Mouse (Mus musculus) ES-CJ7 (cell line): Measurements from ENCODE around the gene Exoc4.
A peak's percentile ranks its signal among the peaks of the same experiment; 100 is the strongest.

Source experiments
- DNase-seq: peaks from one replicate; pipeline ENCODE4 v3.0.0; 2011; ENCODE audit warnings: low read depth, low spot score

Exoc4 gene

GRCm38 (mm10) chr6:33620701-33621100 is 371.8 kb downstream of the Exoc4 start:
- DNase-seq = peak; percentile 73

GRCm38 (mm10) chr6:33625931-33626330 is 377.0 kb downstream of the Exoc4 start:
- DNase-seq = no peak

GRCm38 (mm10) chr6:33631133-33631532 is 382.2 kb downstream of the Exoc4 start:
- DNase-seq = no peak

GRCm38 (mm10) chr6:33637192-33637591 is 388.3 kb downstream of the Exoc4 start:
- no peak for DNase-seq

- peak; percentile 35 for DNase-seq
These were observed 433.1 kb downstream of the Exoc4 start for GRCm38 (mm10) chr6:33681778-33682640.

GRCm38 (mm10) chr6:33683533-33683932 is 434.6 kb downstream of the Exoc4 start:
- no peak for DNase-seq

GRCm38 (mm10) chr6:33685321-33685720 is 436.4 kb downstream of the Exoc4 start:
- DNase-seq = no peak

GRCm38 (mm10) chr6:33690601-33691000 is 441.7 kb downstream of the Exoc4 start:
- DNase-seq = no peak

- DNase-seq = no peak
These were observed 448.1 kb downstream of the Exoc4 start for GRCm38 (mm10) chr6:33696976-33697375.

GRCm38 (mm10) chr6:33708907-33709306 is 460.0 kb downstream of the Exoc4 start:
- no peak for DNase-seq

GRCm38 (mm10) chr6:33709340-33709739 is 460.5 kb downstream of the Exoc4 start:
- no peak for DNase-seq

- DNase-seq = no peak
These were observed 462.9 kb downstream of the Exoc4 start for GRCm38 (mm10) chr6:33711742-33712141.

- no peak for DNase-seq
These were observed 463.7 kb downstream of the Exoc4 start for GRCm38 (mm10) chr6:33712540-33713118.

- DNase-seq = no peak
These were observed 467.5 kb downstream of the Exoc4 start for GRCm38 (mm10) chr6:33716254-33716965.

- DNase-seq = no peak
These were observed 472.3 kb downstream of the Exoc4 start for GRCm38 (mm10) chr6:33721166-33721565.

GRCm38 (mm10) chr6:33722811-33723210 is 473.9 kb downstream of the Exoc4 start:
- no peak for DNase-seq

- DNase-seq = no peak
These were observed 475.7 kb downstream of the Exoc4 start for GRCm38 (mm10) chr6:33724596-33724995.

GRCm38 (mm10) chr6:33727271-33727670 is 478.4 kb downstream of the Exoc4 start:
- no peak for DNase-seq

GRCm38 (mm10) chr6:33732214-33732613 is 483.3 kb downstream of the Exoc4 start:
- no peak for DNase-seq

GRCm38 (mm10) chr6:33733602-33734001 is 484.7 kb downstream of the Exoc4 start:
- no peak for DNase-seq

GRCm38 (mm10) chr6:33734032-33734431 is 485.1 kb downstream of the Exoc4 start:
- no peak for DNase-seq

- DNase-seq = no peak
These were observed 490.0 kb downstream of the Exoc4 start for GRCm38 (mm10) chr6:33738857-33739291.
